Mouse (Mus musculus): Measurements from ENCODE around the gene Adprh. TPM values are rescaled to one million over a fixed set of nuclear protein-coding genes. Genes with fewer than 3 reads are reported as not detected.
"Not testable (repeated sequence)": the region's sequence is repeated elsewhere in the genome, so short reads cannot be mapped to it uniquely, and the experiment has no call there.

The Adprh gene
- total and polyA plus RNA-seq, 3 experiments = 37.2 to 133 (median 49.4) TPM

GRCm38 (mm10) chr16:38467091-38467916 lies 14.8 kb upstream of the Adprh start:
- no peak for DNase-seq

GRCm38 (mm10) chr16:38466089-38466488 lies 13.6 kb upstream of the Adprh start:
- DNase-seq = peak; percentile 52

- DNase-seq = no peak
Measured at GRCm38 (mm10) chr16:38463305-38463704, 10.8 kb upstream of the Adprh start.

GRCm38 (mm10) chr16:38462161-38462560 lies 9.7 kb upstream of the Adprh start:
- no peak for DNase-seq

- no peak for DNase-seq
Measured at GRCm38 (mm10) chr16:38461749-38462148, 9.2 kb upstream of the Adprh start.

DNA sequence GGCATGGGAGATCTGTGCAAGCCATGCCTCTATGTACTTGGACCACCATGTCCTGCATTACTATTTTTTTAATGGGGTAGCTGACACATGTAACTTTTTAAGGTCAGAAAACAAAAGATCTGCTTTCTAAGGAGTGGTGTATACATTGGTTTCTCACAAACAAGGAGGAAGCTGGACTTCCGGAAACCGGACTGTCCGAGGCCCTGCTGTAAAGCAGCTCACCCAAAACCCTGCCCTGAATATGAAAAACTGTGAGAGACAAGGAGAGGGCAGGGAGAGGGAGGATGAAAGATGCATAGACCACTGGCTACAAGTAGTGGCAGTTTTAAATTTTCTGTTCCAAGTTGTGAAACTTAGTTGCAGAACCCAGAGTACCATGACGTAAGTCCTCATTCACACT lies 7.5 kb upstream of the Adprh start:
- no peak for DNase-seq

DNA sequence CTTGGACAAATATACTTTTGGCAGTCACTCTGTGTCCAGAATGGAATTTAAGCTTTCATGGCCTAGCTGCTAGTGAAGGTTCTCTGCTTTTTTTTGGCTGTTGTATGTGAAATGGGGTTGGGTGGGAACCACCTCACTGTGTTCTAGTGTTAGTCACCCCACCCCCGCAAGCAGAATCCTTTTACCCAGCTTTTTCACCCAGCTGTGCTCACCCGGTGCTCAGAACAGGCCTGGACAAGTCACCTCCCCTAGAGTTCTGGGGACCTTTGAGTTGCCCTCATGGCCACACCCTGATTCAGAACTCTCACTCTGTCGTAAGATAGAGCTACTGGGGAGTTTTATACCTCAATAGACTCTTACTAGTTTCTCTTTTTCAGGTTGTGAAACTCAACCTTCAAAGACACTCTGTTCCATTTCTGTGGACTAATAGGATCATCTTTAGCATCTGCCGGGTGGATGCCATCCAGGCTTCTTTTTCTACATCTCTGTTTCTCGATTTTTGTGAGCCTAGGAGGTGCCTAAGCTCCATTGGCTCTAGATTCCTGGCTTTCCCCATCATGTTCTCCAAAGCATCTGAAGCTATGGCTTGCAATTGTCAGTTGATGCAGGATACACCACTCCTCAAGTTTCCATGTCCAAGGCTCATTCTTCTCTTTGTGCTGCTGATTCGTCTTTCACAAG lies 6.2 kb upstream of the Adprh start:
- DNase-seq = no peak

GRCm38 (mm10) chr16:38456812-38457567 lies 4.5 kb upstream of the Adprh start:
- DNase-seq = no peak

- DNase-seq = no peak
Measured at GRCm38 (mm10) chr16:38455511-38456418, 3.3 kb upstream of the Adprh start, which contains the start of gene Cd80. Gene Cd80, plus strand, starts transcription at chr16:38455561.

DNA sequence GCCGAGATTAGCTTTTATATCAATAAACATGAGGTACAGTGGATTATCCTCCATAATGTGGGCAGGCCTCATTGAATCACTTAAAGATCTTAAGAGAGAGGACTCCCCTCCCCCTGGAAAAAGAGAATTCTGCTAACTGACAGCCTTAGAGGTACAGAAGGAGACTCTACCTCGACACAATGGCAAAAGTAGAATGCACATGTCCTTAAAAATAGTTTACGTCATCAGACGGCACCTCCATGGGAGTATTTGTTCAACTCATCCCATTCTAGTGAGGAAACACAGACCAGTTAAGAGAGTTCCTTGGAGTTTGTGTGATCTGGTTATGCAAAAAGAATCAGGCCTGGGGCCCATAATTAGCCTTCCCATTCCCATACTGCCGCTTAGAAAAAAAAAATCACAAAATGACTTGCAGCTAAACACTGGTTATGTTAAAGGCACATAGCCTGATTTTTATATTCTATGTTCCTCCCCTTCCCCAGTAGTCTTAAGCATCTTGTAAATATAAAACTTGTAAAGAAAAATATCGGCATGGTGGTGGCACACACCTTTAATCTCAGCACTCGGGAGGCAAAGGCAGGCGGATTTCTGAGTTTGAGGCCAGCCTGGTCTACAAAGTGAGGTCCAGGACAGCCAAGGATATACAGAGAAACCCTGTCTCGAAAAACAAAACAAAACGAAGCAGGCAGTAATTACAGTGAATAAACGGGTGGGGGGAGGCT lies 2.2 kb upstream of the Adprh start:
- no peak for DNase-seq

DNA sequence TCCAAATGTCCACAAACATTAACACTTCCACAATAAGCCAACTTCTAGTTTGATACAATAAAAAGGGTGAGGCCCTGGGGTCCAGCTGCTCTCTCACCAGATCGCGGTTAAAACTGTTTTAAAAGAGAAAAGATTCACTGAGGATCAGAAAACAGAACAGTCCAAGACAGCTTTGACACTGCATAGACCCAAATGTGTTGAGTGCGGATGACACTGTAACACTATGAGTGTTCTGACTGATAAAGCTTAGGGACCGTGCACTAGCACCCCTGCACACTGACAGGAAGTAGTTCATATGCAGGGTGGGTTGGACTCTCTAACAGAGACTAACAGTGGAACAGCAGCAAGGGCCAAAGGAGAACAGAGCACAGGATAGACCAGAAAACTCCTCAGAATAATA lies 1.4 kb upstream of the Adprh start:
- DNase-seq = no peak

- no peak for DNase-seq
Measured at GRCm38 (mm10) chr16:38453203-38453553, 675 bp upstream of the Adprh start.

- DNase-seq = peak; percentile 19
Measured at GRCm38 (mm10) chr16:38451421-38452205, 890 bp downstream of the Adprh start.

DNA sequence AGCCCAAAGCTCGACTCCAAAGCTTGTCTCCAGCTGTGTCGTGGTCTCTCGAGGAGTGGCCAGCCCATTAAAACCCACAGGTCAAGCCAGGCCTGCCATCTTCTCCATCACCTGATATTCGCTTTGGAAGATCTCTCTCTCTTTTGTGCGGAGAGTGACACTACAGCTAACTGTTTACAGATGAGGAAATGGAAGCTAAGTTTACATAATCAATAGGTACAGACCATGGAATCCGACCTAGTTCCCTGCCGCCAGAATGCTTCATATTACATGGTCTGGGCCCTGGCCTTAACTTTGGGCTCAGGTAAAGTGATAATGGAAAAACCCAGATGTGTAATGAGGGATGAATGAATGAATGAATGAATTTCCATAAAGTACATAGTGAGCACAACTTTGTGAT lies 1.8 kb downstream of the Adprh start:
- no peak for DNase-seq

- DNase-seq = no peak
Measured at GRCm38 (mm10) chr16:38448458-38448857, 4.0 kb downstream of the Adprh start.

- DNase-seq = no peak
Measured at GRCm38 (mm10) chr16:38447366-38447765, 5.1 kb downstream of the Adprh start.

DNA sequence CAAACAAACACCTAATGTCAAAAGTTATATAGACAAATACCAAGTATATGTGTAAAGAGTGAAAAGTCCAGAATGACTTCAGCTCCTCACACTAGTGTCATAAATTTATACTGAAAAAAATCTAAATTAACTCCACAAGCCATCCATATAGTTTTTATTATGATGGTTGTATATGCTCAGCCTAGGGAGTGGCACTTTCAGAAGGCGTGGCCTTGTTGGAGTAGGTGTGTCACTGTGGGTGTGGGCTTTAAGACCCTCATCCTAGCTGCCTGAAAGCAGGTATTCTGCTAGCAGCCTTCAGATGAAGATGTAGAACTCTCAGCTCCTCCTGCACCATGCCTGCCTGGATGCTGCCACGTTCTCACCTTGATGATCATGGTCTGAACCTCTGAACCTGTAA lies 6.4 kb downstream of the Adprh start:
- not testable (repeated sequence) for DNase-seq

- no peak for DNase-seq
Measured at GRCm38 (mm10) chr16:38445576-38445975, 6.9 kb downstream of the Adprh start.

DNA sequence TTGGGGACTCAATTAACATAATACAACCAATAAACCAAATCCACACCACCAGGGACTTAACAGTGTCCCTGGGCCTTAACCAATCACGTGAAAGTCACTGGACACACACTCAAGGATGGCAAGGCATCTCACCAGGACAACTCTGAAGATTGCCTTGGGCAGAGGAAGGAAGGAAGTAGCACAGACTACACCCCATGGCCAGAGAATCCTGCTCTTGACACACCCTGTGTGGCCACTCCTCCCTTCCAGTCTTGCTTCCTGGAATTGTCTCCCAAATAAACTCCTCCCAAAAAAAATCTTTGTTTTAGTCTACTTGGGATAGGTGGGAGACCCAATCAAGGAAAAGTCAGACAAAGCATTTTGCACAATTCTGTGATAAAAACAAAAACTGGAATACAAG lies 7.5 kb downstream of the Adprh start:
- no peak for DNase-seq
